Mouse (Mus musculus) MEL (cell line): ENCODE data around the gene 4932415D10Rik. TPM values are rescaled to one million over a fixed set of nuclear protein-coding genes. Genes with fewer than 3 reads are reported as not detected.

Experiments used
- DNase-seq: peaks from one replicate; pipeline ENCODE4 v3.0.0; 2011; ENCODE audit warnings: low read depth, low spot score
- H3K27ac ChIP-seq: 2 replicates; pipeline ENCODE4 v1.5.1; 2012; ENCODE audit warnings: low read depth, mild to moderate bottlenecking, control low read depth, low read length, moderate library complexity; ENCODE audit not compliant: control insufficient read depth
- H3K27me3 ChIP-seq, 2 experiments: fragments of 150-350 bp in 1 of 2; sonication (generic) in 1 of 2; 2 replicates each; pipeline ENCODE4 v1.6.1; 2012; ENCODE audit warnings: low read length in 2 of 2, mild to moderate bottlenecking in 2 of 2, improper control_type of control experiment in 1 of 2, moderate library complexity in 1 of 2; ENCODE audit not compliant: insufficient read depth in 2 of 2, control insufficient read depth in 1 of 2
- H3K36me3 ChIP-seq, 2 experiments: 2 replicates each; pipeline ENCODE4 v1.6.1; 2012 to 2014; ENCODE audit warnings: low read length in 2 of 2, improper control_type of control experiment in 1 of 2, inconsistent platforms in 1 of 2, mild to moderate bottlenecking in 1 of 2; ENCODE audit not compliant: insufficient read depth in 2 of 2, control insufficient read depth in 1 of 2
- H3K4me1 ChIP-seq, 2 experiments: fragments of 150-350 bp in 1 of 2; sonication (generic) in 1 of 2; 2 replicates each; pipeline ENCODE4 v1.6.1; 2012; ENCODE audit warnings: low read length in 2 of 2, improper control_type of control experiment in 1 of 2, mild to moderate bottlenecking in 1 of 2; ENCODE audit not compliant: insufficient read depth in 2 of 2, control insufficient read depth in 1 of 2
- H3K4me3 ChIP-seq, 2 experiments: fragments of 150-350 bp in 1 of 2; sonication (generic) in 1 of 2; 2 replicates each; pipeline ENCODE4 v1.5.1; 2012; ENCODE audit warnings: low read depth in 2 of 2, low read length in 2 of 2, mild to moderate bottlenecking in 2 of 2, moderate library complexity in 2 of 2, control low read depth in 1 of 2, improper control_type of control experiment in 1 of 2; ENCODE audit not compliant: control insufficient read depth in 1 of 2, insufficient read depth in 1 of 2
- H3K79me2 ChIP-seq: 2 replicates; pipeline ENCODE4 v1.6.1; 2012; ENCODE audit warnings: mild to moderate bottlenecking, low read length, moderate library complexity; ENCODE audit not compliant: control insufficient read depth, poor library complexity, insufficient read depth
- H3K9ac ChIP-seq: 2 replicates; pipeline ENCODE4 v1.6.1; 2012; ENCODE audit warnings: low read depth, mild to moderate bottlenecking, control low read depth, low read length, moderate library complexity; ENCODE audit not compliant: control insufficient read depth, poor library complexity, severe bottlenecking
- H3K9me3 ChIP-seq: fragments of 150-350 bp; sonication (generic); replicated peaks from 2 replicates; pipeline ENCODE4 v1.6.1; 2012; ENCODE audit warnings: mild to moderate bottlenecking, low read length, improper control_type of control experiment, moderate library complexity; ENCODE audit not compliant: insufficient read depth
- CHD2 ChIP-seq: IDR thresholded peaks from 2 replicates; pipeline ENCODE4 v1.6.1; 2011; ENCODE audit warnings: low read length, improper control_type of control experiment
- CTCF ChIP-seq, 3 experiments: IDR thresholded peaks in 2 of 3; conservative IDR thresholded peaks in 1 of 3; 2 replicates each; pipeline ENCODE4 v1.5.1; 2011 to 2012; ENCODE audit warnings: low read length in 3 of 3, low read depth in 2 of 3, mild to moderate bottlenecking in 2 of 3, improper control_type of control experiment in 1 of 3, inconsistent platforms in 1 of 3, mixed read lengths in 1 of 3, moderate library complexity in 1 of 3; ENCODE audit not compliant: control insufficient read depth in 1 of 3, insufficient read depth in 1 of 3, poor library complexity in 1 of 3, severe bottlenecking in 1 of 3
- E2F4 ChIP-seq: IDR thresholded peaks from 2 replicates; pipeline ENCODE4 v1.6.1; 2011; ENCODE audit warnings: low read depth, low read length, improper control_type of control experiment, borderline replicate concordance
- ELF1 ChIP-seq: IDR thresholded peaks from 2 replicates; pipeline ENCODE4 v1.6.1; 2014; ENCODE audit warnings: low read depth, mild to moderate bottlenecking, inconsistent platforms, low read length, improper control_type of control experiment, moderate library complexity
- EP300 ChIP-seq, 2 experiments: IDR thresholded peaks; 2 replicates each; pipeline ENCODE4 v1.6.1; 2011; ENCODE audit warnings: improper control_type of control experiment in 2 of 2, low read length in 2 of 2, low read depth in 1 of 2, mild to moderate bottlenecking in 1 of 2
- MAFK ChIP-seq: IDR thresholded peaks from 2 replicates; pipeline ENCODE4 v1.6.1; 2011; ENCODE audit warnings: low read depth, mild to moderate bottlenecking, low read length, improper control_type of control experiment, borderline replicate concordance
- MAZ ChIP-seq: IDR thresholded peaks from 2 replicates; pipeline ENCODE4 v1.6.1; 2012; ENCODE audit warnings: low read depth, mild to moderate bottlenecking, inconsistent platforms, low read length, improper control_type of control experiment
- MEF2A ChIP-seq: IDR thresholded peaks from 2 replicates; pipeline ENCODE4 v1.6.1; 2014; ENCODE audit warnings: low read depth, mild to moderate bottlenecking, inconsistent platforms, low read length, improper control_type of control experiment; ENCODE audit not compliant: poor library complexity, insufficient replicate concordance, severe bottlenecking; ENCODE audit errors: extremely low read depth
- MXI1 ChIP-seq: IDR thresholded peaks from 2 replicates; pipeline ENCODE4 v1.6.1; 2011; ENCODE audit warnings: mild to moderate bottlenecking, low read depth, low read length, improper control_type of control experiment
- MYC ChIP-seq: IDR thresholded peaks from 2 replicates; pipeline ENCODE4 v1.6.1; 2011; ENCODE audit warnings: low read depth, mild to moderate bottlenecking, low read length, improper control_type of control experiment, moderate library complexity
- NELFE ChIP-seq: IDR thresholded peaks from 2 replicates; pipeline ENCODE4 v1.6.1; 2011; ENCODE audit warnings: low read depth, low read length, improper control_type of control experiment
- POLR2AphosphoS5 ChIP-seq: IDR thresholded peaks from 2 replicates; pipeline ENCODE4 v1.6.1; 2012; ENCODE audit warnings: low read depth, borderline replicate concordance, mild to moderate bottlenecking, inconsistent platforms, low read length, moderate library complexity, mixed read lengths
- TCF12 ChIP-seq: IDR thresholded peaks from 2 replicates; pipeline ENCODE4 v1.6.1; 2014; ENCODE audit warnings: low read depth, mild to moderate bottlenecking, inconsistent platforms, low read length, improper control_type of control experiment, moderate library complexity
- polyA plus RNA-seq, 2 experiments: library from polyadenylated mRNA; stranded (reverse) in 1 of 2; unstranded in 1 of 2; fragments of >175 nt in 1 of 2; fragments of >200 nt in 1 of 2; gene quantifications; 2 replicates each; pipeline versions ENCODE4 v1.2.1 to v1.2.4; 2012; ENCODE audit warnings: low replicate concordance in 2 of 2, low read depth in 1 of 2; ENCODE audit not compliant: insufficient read length in 2 of 2, insufficient read depth in 1 of 2, missing spikeins in 1 of 2
- total RNA-seq: library from RNA; depleted of rRNA; stranded (reverse); fragments of 300-350 nt; gene quantifications from 2 replicates; pipeline ENCODE4 v1.2.3, GENCODE M21; 2012; rRNA removed

4932415D10Rik gene
- 0.03 TPM in 1 of 2 replicates, not detected in the other for total RNA-seq
- under 1 TPM in 1 of 2 experiments, not detected in 1; 0.03 TPM for polyA plus RNA-seq

- TF ChIP-seq EP300 (IDR thresholded peaks at IDR 0.05; ENCODE audit: low read depth in 1 of 2, low read length in 2 of 2) = no peak
- no peak for TF ChIP-seq MAZ
- no peak for TF ChIP-seq MYC
- no peak for TF ChIP-seq MAFK
- Histone ChIP-seq H3K27ac (no peak within 1 kb of the TSS), H3K27me3 (no peaks in the 10 kb centered on the region), H3K9me3 (no peaks in the 10 kb centered on the region), H3K9ac (no peak within 1 kb of the TSS), H3K4me1 (no peaks in the 10 kb centered on the region), H3K4me3 (no peak within 1 kb of the TSS), H3K79me2 (no peaks in the 10 kb centered on the region), H3K36me3 (no peaks in the 10 kb centered on the region)
- no peak for DNase-seq
Measured at GRCm38 (mm10) chr10:82316482-82316881, at the start of gene 4932415D10Rik. TSS of gene 4932415D10Rik (minus strand) at chr10:82316582.

GRCm38 (mm10) chr10:82361911-82362310 is 45.5 kb upstream of the 4932415D10Rik start:
- Histone ChIP-seq H3K79me2 (no peaks in the 10 kb centered on the region), H3K36me3 (no peaks in the 10 kb centered on the region; a peak in 1 of 4 replicates), H3K27ac (no peak overlapping the region), H3K4me1 (no peaks in the 10 kb centered on the region), H3K9me3 (no peaks in the 10 kb centered on the region), H3K27me3 (no peaks in the 10 kb centered on the region), H3K9ac (no peak overlapping the region), H3K4me3 (no peak overlapping the region)
- TF ChIP-seq TCF12 = no peak
- no peak for TF ChIP-seq POLR2AphosphoS5
- no peak for TF ChIP-seq MXI1
- TF ChIP-seq MEF2A = no peak
- 0 out of 6 replicates have a peak, but pooled peaks of 1 of the 3 experiments have one; percentile 10 for TF ChIP-seq CTCF (IDR thresholded peaks at IDR 0.05 in 2 of 3, conservative IDR thresholded peaks at IDR 0.05 in 1 of 3; ENCODE audit: control insufficient read depth in 1 of 3, insufficient read depth in 1 of 3, low read depth in 2 of 3, low read length in 3 of 3, poor library complexity in 1 of 3, severe bottlenecking in 1 of 3)
- no peak for TF ChIP-seq NELFE
- no peak for TF ChIP-seq ELF1
- TF ChIP-seq CHD2 = no peak
- DNase-seq = no peak

GRCm38 (mm10) chr10:82355401-82355800 is 39.0 kb upstream of the 4932415D10Rik start:
- Histone ChIP-seq H3K4me1 (no peaks in the 10 kb centered on the region), H3K4me3 (no peak overlapping the region), H3K27ac (no peak overlapping the region), H3K36me3 (peaks cover 0 to 4% of the 10 kb centered on the region in 2 experiments; a peak in 2 of 4 replicates), H3K9me3 (no peaks in the 10 kb centered on the region), H3K9ac (no peak overlapping the region), H3K79me2 (no peaks in the 10 kb centered on the region; the same call in 1 of the 2 replicates), H3K27me3 (no peaks in the 10 kb centered on the region)
- no peak for TF ChIP-seq E2F4
- peak; percentile 13 for DNase-seq
